Mouse (Mus musculus) thymus, postnatal 36 days (tissue): Measurements from ENCODE around the gene Fam92b.

Source experiments
- DNase-seq, 2 experiments: peaks; one replicate each; pipeline ENCODE4 v3.0.0; 2022; ENCODE audit warnings: mixed read lengths in 2 of 2

Gene Fam92b

DNA sequence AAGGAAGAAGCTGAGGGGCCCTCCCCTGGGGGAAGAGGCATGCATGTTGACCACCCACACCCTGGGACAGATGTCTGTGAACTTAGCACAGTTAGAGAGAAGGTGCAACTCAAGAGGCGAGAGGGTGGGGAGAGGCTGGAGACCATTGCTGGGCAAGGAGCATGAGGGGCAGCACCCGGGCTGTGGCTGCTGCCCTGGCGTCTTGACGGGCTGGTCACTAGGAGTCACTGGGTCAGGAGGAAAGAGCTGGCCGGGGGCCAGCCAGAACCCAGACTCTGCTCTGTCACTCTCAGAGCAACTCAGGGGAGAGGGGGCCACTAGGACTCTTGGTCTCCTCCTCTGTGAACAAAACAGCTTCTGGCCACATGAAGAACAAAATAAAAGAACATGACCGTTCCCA lies 12.2 kb upstream of the Fam92b start:
- no peak for DNase-seq

DNA sequence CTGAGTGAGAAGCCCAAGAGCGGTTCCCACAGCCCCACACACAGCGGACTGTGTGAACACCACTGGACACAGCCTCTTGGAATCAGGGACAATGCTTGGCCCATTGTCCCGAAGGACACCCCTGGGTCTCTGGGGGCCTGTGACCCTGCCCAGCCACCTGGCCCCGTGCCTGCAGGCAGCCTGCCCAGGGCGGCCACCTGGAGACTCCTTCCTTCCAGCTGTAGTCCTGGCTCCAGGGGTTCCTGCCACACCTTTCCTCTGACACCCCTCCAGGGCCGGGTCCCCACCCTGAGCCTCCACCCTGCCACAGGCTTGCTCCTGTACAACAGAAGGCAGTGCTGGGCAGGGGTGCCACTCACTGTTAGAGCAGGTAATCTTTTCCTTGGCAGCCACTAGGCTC lies 11.2 kb upstream of the Fam92b start:
- DNase-seq = no peak

DNA sequence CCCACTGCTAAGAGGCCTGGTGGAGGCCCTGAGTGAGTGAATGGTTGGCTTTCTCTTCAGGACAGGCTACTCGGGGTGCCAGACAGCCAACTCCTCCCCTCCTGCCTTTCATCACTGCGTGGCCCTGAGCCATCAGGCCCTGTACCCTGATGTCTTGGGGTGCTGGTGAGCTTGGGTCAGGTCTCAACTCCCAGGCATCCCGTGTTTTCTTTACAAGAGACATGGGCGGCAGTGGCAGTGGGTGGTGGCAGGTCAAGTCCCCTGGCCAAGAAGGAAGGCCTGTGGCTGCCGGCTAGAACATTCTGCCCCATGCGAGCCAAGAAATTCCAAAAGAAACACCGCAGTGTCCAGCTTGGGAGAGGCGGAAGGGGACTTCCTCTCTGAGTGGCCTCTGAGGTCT lies 9.2 kb upstream of the Fam92b start:
- DNase-seq = no peak

DNA sequence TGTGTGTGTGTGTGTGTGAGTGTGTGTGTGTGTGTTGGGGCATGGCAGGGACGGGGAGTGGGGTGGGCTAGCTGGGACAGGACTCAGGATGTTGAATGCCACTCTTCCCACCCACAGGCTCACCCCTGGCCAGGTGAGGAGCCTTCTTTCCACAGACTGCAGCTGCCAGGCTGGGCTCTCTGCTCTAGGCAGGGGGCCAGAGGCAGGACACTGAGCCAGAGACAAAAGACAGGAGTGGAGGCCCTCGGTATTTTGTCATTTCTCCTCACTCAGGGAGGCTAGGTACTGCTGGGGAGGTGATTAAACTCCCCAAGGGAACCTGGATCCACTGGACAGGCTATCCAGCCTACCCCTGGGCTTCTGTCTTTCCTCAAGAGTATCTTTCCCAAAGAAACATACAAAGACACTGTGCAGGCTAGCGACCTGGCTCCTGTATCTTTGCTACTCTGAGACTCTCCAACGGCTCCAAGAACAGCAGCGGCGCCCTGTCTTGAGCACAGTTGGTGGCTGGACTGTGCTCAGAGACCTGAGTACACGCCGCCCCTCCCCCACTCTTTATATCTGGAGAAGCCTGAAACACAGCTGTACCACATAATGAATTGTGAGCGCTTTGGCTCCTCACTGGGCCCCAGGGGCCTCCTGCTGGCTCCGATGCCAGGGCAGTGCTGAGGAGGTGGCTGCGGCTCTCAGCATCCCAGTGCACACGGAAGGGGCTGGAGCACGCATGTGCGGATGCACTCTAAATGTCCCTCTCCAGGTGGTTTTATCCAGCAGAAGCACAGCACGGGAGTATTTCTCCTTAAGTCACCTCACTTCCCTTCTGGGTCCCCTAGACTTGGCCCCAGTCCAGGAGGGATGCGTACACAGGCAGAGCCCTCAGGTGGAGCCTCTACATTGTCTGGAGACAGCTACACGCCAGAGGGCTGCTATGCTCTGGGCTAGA lies 7.9 kb upstream of the Fam92b start:
- DNase-seq = no peak

DNA sequence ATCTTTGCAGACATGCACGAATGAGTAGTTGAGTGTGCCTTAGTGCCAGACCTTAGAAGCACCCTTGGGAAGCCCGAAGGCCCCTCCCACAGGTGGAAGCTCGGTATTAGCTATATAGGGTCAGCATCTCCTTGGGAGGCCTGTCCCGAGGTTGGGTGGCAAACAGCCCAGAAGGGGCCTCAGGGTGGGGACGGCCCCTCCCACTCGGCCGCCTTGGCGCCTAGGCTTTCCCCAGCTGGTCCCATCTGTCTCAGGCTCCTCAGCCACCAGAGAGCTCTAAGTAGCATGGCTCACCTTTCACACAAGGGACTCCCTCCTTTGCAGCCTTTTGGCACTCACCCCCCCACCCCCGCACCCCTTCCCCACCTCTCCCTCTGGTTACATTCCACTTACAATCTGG lies 7.1 kb upstream of the Fam92b start:
- DNase-seq = no peak

DNA sequence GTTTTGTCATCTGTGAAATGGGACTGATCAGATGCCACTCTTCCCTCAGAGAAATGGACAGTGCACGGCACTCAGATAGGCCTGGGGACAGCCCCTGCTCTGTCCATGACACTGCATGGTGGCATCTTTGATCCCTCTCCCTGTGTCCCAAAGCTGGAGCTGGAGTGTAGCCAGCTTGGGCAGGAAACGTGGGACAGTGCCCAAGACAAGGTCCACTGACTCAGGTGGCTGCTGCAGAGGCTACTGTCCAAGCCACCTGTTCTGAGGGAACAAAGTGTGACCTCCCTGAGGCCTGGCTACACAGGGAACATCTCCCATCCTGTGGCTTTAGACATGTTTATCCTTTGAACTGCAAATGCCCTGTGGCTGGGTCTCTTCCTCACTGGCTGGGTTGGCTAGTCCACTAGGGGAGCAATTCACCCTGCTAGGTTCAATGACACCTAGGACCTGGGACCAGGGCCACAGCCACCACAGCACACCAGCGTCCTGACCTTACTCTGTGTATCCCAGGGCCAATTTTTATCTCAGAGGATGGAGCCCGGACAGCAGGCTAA lies 4.7 kb upstream of the Fam92b start:
- DNase-seq = no peak

DNA sequence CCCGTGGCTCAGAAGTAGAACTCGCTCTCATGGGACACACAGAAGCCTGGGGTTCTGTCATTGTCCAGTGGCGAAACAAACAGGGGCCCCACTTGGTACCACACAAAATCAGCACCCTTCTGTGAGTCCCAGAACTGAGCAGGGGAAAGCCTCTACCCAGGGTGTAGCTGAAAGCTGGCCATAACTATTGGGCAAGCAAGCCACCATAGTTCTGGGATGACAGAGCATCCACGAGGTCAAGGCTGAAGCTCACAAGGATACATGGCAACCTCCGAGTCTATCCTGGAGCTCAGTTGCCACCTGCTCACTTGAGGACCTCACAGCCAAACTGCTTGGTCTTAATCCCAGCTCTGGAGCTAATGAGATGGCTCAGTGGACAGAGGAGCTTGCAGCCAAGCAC lies 4.0 kb upstream of the Fam92b start:
- DNase-seq = no peak

DNA sequence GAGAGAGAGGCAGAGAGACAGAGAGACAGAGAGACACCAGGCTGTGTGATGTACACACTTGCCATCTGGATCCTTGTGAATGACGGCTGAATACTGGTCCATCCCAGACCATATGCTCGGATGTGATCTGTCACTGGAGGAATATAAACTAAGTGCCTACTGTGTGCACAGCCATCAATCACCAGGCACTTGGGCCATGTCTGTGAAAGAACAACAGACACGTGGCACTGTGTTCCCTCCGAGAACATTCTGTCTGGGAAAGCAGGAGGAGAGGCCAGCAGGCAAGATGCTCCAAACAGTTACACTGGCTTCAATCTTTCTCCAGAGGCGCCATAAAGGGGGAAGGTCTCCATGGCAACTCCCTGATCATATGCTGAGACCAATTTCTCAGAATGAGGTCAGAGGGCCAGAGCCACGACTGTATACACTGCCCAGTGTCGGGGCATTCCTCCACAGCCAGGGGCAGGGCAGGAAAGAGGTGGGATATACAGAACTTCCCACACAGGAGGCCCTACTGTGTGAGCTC lies 3.2 kb upstream of the Fam92b start:
- DNase-seq = no peak

DNA sequence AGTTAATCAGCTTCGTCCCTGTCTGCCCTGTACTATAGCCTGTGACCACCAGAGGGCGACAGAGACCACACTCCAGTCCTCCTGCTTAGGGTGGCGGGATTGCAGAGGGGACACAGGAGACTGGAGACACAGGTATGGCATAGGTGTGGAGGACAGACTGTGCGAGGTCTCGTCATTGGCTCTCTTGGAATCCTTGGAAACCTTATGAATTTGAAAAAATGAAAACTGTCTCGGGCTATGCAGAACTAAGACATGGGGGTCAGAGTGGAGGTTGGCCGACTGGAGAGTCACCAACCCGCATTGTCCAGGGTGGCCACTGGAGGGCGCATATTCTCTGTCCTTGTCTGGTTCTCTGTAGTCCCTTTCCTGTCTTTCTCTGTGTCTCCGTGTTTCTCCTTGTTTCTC lies 1.8 kb upstream of the Fam92b start:
- peak; percentile 79 to 86 for DNase-seq

DNA sequence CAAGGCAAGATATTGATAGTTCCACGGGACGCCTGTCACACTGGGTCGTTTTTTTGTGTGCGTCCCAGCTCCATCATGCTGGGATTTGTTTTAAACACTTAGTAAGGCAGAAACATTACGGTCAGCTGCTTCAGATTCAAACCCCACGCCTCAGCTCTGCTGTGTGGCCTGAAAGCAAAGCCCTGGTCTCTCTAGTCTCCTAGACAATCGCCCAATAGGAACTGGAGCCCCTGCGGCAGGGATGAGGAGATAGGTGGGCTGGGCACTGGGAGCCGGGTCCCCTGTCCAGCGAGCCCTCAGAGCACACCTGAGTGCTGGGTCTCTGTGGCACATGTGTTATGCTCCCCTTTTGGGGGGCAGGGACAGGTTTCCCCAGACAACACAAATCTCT lies 853 bp upstream of the Fam92b start:
- no peak for DNase-seq

DNA sequence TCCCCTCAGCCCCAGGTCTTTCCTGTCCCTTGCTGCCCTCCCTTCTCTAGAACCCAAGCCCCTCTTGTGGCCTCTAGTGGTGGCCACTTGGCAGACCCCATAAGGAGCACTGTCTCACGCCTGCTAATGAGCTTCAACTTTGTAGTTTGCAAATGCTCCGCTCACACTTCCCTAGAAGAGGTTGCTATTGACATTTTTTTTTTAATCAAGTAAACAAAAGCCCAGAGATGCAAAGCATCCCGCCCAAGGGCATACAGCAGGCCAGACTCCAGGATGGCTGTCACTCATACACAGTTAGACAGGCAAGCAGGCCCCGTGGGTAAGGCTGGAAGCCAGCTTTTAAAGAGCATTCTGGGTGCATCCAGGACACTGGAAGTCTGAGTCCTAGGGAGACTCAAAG lies 661 bp downstream of the Fam92b start:
- no peak for DNase-seq

DNA sequence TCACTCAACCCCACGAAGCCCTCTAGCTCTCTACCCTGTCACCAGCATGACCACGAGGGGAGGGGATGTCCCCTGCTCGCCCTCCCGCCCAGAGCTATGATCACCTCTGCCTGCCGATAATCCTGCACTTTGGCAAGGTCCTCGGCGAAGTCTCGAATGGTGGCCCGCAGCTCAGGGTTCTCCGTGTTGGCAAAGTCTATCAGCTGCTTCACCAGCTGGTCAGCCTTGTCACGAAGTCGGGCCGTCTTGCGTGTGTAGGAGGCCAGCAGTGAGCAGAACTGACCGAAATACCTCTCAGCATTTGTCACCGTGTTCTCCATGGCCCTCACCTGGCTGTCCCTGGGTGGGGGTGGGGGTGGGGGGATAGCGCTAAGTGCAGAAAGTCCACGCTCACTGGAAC lies 2.7 kb downstream of the Fam92b start:
- no peak for DNase-seq

DNA sequence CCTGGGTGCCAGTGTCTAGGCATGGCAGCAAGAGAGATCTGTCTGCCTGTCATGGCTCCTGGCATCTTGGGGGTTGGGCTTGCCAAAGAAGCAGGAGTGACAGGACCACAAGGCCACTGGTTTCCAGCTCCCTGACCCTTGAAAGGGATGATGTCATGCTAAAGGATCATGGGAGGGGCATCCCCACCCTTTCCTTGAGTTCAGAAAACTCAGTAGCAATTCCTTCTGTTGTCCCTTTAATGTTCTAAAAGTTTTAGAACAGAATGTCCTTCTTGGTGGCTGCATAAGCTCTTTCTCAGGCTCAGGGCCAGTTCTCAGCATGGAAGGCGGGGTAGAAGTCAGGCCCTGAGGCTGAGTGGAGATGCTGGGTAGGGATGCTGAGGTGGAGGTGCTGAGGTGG lies 4.1 kb downstream of the Fam92b start:
- DNase-seq = no peak

DNA sequence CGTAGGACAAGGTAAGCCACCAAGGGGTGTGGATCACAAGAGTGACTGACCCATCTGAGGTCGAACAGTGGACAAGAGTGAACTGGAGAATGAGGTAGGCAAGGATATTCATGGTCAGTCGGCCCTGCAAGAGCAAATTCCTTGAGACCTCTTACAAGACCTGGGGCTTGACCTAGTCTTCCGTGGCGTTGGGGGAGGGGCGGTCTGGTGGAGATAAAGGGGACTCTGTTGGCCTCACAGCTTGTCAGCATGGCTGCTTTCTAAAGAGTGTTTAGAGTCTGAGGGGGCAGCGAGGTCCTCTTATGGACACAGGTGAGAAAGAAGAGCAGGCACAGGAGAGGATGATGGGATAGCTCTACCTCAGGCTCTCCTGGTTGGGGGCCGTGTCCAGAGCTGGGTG lies 8.1 kb downstream of the Fam92b start:
- no peak for DNase-seq

DNA sequence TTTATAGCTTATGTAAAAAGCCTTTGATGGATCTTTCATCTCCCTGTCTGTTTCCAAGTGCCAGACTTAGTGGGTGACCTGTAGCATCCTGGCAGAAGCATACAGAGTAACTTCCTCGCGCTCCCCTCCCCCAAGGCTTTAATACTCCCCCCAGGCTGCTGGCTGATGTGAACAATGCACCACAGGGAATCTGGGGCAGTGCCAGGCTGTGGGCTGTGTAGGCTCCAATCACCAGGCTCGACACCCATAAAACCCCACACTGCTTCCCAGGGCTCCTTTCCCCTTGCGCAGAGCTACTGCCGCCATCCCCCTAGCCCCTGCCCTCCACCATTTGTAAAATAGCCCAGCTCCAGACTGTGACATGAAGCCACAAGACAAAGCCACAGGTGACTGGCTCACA lies 9.4 kb downstream of the Fam92b start:
- DNase-seq = no peak

DNA sequence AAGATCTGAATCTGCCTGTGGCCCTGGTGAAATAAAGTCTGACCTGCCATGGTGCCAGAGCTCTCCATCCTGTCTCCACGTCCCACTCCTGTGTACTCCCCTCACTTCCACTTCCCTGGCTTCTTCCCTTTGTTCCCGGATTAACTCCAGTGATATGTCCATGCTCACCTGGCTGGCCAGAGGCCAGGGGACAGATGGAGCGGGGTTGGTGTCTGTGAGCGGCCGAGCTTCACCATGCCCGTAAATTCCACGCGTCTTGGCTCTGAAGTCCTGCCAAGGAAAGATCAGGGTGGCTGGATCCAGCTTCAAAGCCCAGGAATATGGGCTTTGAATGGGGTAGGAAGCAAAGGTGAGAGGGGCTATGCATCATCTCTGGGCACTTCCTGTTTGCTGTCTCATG lies 10.1 kb downstream of the Fam92b start:
- DNase-seq = no peak

DNA sequence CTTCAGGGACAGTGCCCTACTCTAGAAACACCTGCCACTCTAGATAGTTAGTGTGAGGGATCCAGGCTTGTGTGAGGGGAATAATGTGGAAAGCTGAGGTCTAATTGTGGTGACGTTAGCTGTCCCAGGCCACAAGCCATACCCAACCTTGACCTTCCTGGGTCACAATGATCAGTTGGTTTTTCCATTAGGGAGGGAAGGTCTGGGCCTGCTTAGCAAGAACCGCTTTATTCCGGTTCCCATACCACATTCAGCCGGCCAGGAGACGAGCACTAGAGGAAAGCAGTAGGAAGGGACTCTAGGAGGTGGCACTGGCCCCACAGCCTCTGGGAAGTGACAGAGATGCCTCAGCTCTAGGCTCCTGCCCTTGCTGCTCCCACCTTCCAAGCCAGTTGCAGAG lies 13.2 kb downstream of the Fam92b start:
- DNase-seq = no peak

DNA sequence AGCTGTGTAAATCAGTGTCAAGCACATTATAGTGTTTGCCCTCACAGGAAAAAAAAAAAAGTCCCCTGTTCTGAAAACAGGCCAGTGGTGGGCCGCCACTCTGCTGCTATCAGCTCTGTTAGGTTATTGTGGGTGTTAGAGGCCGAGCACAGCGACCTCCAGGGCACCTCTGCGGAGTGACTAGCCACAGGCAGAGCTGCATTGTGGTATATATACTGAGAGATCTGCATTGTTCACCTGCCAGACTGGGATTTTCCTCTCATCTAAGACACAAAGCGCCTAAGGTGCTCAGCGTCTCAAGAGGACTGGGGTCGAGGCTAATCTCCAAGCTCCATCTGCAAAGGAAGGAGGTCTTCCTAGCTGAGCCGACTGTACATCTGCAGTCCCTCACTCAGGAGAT lies 13.9 kb downstream of the Fam92b start:
- DNase-seq = no peak

DNA sequence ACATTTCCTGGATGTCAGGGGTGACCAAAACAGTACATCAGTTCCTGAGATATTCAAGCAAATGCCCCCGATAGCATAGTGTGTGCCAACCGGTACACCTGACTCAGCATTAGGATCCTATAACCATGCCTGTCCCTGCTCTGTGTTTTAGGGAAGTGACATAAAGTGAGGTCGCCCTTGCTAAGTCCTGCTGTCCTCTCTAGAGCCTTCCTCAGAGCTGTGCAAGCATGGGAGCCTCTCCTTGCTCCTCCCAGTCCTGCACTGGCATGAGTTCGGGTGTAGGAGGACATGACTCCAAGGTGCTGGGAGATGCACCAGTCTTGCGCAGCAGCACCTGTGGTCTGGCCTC lies 14.9 kb downstream of the Fam92b start:
- no peak for DNase-seq

DNA sequence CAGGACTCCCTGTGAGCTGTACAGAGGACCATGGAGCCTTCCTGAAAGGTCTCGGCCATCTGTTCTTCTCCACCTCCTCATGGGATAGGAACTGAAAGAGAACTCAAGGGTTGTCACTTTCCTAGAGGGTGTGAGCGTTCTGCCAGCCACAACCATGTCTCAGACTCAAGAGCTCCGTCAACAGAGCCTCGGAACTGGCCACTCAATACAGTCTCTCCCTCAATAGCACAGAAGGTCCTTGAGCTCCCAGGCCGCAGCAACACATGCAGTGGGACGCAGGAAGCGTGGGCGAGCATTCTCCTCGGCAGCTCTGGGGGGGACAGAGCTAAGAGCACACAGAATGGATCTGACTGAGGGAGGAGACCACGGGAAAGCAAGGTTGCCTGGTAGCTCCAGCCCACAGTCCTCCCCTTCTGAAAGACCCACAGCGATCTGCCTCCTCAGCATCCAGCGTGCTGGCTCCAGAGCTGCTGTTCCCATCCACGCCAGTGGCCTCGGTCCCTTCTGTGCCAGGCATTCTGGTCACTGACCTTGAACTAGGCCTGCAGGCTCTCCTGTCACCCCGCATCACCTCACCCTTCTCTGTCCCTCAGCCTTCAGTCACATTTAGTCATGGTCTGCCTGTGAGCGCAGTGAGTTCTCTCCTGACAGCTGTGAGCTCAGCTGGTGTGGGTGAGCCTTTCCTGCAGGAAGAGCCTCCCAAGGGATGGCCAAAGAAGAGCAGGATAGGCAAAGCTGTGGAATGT lies 15.4 kb downstream of the Fam92b start:
- DNase-seq = no peak

DNA sequence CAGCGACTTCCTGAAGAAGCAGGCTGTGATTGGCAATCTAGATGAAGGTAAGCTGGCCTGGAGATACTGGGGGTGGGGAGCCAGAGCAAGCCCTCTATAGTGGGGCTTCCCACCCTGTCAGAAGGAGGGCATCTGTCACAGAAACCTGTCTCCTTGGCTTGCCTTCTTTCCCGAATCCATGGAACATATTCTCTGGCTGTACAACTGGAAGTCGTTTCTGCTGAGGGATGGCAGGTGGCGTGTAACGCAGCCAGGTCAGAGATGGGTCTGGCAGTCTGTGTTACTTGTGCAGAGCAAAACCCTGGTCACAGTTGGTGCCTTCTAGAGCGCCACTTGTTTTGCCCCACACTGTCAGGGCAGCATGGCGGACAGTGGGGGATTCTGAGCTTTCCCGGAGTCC lies 16.9 kb downstream of the Fam92b start:
- DNase-seq = no peak

DNA sequence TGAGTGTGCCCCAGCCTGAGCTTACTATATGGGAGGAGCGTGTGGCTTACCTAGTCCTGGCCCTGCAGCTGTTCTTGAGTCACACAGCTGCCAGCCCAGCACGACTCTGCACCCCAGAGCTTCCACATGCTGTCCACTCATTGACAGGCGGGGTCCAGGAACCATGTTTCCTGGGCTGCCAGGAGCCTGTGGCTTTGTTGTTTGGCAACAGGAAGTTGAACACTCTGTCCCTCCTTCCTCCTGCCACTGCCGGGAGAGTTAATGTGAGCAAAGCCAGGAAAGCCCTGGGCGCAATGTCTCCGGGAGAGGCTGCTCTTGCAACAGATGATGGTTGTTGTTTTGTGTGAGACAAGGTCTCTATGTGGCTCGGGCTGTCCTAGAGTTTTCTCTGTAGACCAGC lies 24.6 kb downstream of the Fam92b start:
- DNase-seq = no peak

DNA sequence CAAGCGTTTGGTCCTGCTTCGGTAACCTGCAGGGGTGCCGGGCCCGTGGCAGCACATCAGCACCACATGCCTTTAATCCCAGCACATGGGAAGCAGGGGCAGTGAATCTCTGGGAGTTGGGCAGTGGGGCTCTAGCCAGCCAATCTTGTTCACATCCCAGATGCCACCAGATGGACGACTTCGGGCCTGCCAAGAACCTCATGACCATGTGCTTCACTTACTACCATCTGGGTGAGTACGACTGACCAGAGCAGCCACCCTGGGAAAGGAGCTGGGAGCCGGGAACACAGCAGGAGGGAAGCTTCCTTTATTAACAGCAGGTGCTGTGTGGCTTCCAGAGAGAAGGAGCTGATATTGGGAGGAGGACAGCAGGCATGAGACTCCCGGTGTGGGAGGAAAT lies 26.1 kb downstream of the Fam92b start:
- DNase-seq = no peak

DNA sequence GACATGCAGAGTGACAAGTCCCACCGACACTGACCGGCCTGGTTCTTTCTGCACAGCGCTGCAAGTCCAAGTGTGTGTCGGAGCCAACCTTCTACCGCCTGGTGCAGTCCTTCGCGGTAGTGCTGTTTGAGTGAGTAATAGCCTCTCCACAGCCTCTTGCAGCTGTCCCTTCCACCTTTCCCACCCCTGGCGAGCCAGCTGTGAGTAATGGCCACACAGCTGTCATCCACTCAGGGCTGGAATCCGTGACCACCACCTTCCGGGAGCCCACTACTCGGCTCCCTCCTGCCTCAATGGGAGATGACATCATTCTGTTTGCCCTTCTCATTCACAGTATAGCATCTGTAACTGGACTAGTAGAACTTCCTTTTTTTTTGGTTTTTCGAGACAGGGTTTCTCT lies 27.2 kb downstream of the Fam92b start:
- DNase-seq = no peak
